Mouse (Mus musculus) CH12.LX (cell line): ENCODE data around the gene Etfbkmt.

Experiments used
- CHD2 ChIP-seq: IDR thresholded peaks from 2 replicates; pipeline ENCODE4 v1.6.1; 2011; ENCODE audit warnings: low read length, improper control_type of control experiment
- CTCF ChIP-seq, 2 experiments: IDR thresholded peaks in 1 of 2; conservative IDR thresholded peaks in 1 of 2; 2 replicates each; pipeline ENCODE4 v1.5.1; 2011 to 2012; ENCODE audit warnings: low read depth in 2 of 2, low read length in 2 of 2, improper control_type of control experiment in 1 of 2, inconsistent platforms in 1 of 2, mild to moderate bottlenecking in 1 of 2, moderate library complexity in 1 of 2
- EP300 ChIP-seq: IDR thresholded peaks from 2 replicates; pipeline ENCODE4 v1.6.1; 2011; ENCODE audit warnings: low read length, improper control_type of control experiment
- HCFC1 ChIP-seq: IDR thresholded peaks from 2 replicates; pipeline ENCODE4 v1.6.1; 2012; ENCODE audit warnings: low read depth, mild to moderate bottlenecking, inconsistent platforms, low read length, improper control_type of control experiment
- MAZ ChIP-seq: IDR thresholded peaks from 2 replicates; pipeline ENCODE4 v1.6.1; 2012; ENCODE audit warnings: low read depth, mild to moderate bottlenecking, inconsistent platforms, low read length, improper control_type of control experiment, moderate library complexity
- NRF1 ChIP-seq: IDR thresholded peaks from 2 replicates; pipeline ENCODE4 v1.6.1; 2014; ENCODE audit warnings: low read depth, mild to moderate bottlenecking, inconsistent platforms, low read length, improper control_type of control experiment, moderate library complexity
- POLR2A ChIP-seq: IDR thresholded peaks from 2 replicates; pipeline ENCODE4 v1.6.1; 2011; ENCODE audit warnings: low read depth, mild to moderate bottlenecking, improper control_type of control experiment, low read length
- POLR2AphosphoS2 ChIP-seq: IDR thresholded peaks from 2 replicates; pipeline ENCODE4 v1.6.1; 2011; ENCODE audit warnings: low read depth, low read length, improper control_type of control experiment
- RAD21 ChIP-seq: IDR thresholded peaks from 2 replicates; pipeline ENCODE4 v1.6.1; 2011; ENCODE audit warnings: low read depth, mild to moderate bottlenecking, low read length, improper control_type of control experiment, moderate library complexity
- RCOR1 ChIP-seq: conservative IDR thresholded peaks from 2 replicates; pipeline ENCODE4 v1.6.1; 2012; ENCODE audit warnings: low read depth, mild to moderate bottlenecking, inconsistent platforms, low read length, improper control_type of control experiment
- SIN3A ChIP-seq: IDR thresholded peaks from 2 replicates; pipeline ENCODE4 v1.6.1; 2012; ENCODE audit warnings: low read length, improper control_type of control experiment, inconsistent platforms
- USF1 ChIP-seq: IDR thresholded peaks from 2 replicates; pipeline ENCODE4 v1.6.1; 2014; ENCODE audit warnings: low read depth, mild to moderate bottlenecking, inconsistent platforms, low read length, improper control_type of control experiment
- USF2 ChIP-seq: conservative IDR thresholded peaks from 2 replicates; pipeline ENCODE4 v1.6.1; 2011; ENCODE audit warnings: low read depth, low read length, improper control_type of control experiment
- ZKSCAN1 ChIP-seq: IDR thresholded peaks from 2 replicates; pipeline ENCODE4 v1.6.1; 2012; ENCODE audit warnings: low read depth, inconsistent platforms, low read length, improper control_type of control experiment, borderline replicate concordance

- TF ChIP-seq POLR2A (no peak), CHD2 (no peak), SIN3A (no peak), CTCF (conservative IDR thresholded peaks at IDR 0.05 in 1 of 2, IDR thresholded peaks at IDR 0.05 in 1 of 2; ENCODE audit: low read depth in 2 of 2, low read length in 2 of 2) (no peak), ZKSCAN1 (no peak), NRF1 (no peak), USF2 (no peak), POLR2AphosphoS2 (no peak), RAD21 (no peak), RCOR1 (no peak), MAZ (no peak), USF1 (no peak), HCFC1 (no peak), EP300 (no peak)
Observed at GRCm38 (mm10) chr6:149131111-149131510, 8.5 kb upstream of the Etfbkmt start.
